Mouse (Mus musculus): ENCODE measurements around the gene Xpot. TPM values are rescaled to one million over a fixed set of nuclear protein-coding genes. Genes with fewer than 3 reads are reported as not detected.

Gene Xpot
- polyA plus RNA-seq, 1 experiment from 2014 or later: 43.7 TPM

DNA sequence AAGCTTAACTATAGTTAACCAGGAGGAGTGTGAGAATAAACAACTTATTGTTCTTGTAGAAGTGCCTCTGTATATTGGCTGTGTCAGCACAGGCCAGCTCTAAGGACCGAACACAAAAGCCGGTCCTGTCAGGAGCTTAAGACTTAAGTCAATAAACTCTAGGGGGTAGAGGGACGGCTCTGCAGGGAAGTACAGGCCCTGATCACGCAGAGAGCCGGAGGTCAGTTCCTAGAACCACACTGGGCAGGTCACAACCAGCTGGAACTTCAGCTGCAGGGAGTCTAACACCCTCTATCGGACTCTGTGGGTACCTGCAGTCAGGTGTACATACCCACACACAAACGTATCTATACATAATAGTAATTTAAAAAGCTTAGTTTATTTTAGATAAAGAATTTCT lies 10.2 kb downstream of the Xpot start:
- Histone ChIP-seq H3K4me3 (no peak overlapping the region), H3K9me3 (replicated peaks) (no peaks in the 10 kb centered on the region), H3K36me3 (peaks cover 86% of the 10 kb centered on the region), H3K27me3 (replicated peaks) (no peaks in the 10 kb centered on the region), H3K27ac (ENCODE audit: poor library complexity, severe bottlenecking) (no peak overlapping the region), H3K9ac (no peak overlapping the region), H3K4me1 (replicated peaks) (no peaks in the 10 kb centered on the region), H3K4me2 (no peak overlapping the region)
- 80% methylated on average over 7 of the region's 7 CpGs for WGBS
- ATAC-seq (ENCODE audit: insufficient number of reproducible peaks, low FRiP score): no peak

DNA sequence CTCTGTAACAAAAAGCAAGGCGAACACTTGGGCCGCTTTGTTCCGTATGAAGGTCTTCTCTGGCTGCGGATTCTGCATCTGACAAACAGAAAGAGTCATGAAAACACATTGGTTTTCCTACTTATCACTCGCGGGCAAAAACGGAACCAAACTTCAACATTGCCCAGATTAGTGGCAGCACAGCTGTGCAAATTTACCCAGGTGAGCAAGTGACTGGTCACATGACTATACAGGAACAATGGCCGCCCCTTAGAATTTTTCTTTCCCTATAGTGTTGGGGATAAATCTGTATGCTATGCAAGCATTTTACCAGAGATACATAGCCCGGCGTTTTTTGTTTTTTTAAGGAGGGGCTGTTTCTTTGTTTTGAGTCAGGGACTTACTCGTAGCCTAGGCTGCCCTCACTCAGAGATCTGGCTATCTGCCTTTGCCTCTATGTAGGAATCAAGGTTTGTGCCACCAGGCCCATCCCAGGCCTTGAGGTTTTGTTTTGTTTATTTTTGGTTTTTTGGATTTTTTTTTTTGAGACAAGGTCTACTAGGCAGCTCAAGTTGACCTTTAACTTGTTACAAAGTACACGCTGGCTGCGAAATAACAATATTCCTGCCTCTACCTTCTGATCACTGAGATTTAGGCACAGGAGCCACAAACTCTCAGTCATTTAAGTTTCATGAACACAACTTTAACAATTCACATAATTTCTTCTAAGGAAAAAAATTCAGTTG lies 10.8 kb downstream of the Xpot start:
- Histone ChIP-seq H3K27ac (ENCODE audit: poor library complexity, severe bottlenecking) (no peak overlapping the region), H3K4me1 (replicated peaks) (no peaks in the 10 kb centered on the region), H3K4me2 (no peak overlapping the region), H3K27me3 (replicated peaks) (no peaks in the 10 kb centered on the region), H3K4me3 (no peak overlapping the region), H3K9me3 (replicated peaks) (no peaks in the 10 kb centered on the region), H3K36me3 (peaks cover 86% of the 10 kb centered on the region), H3K9ac (no peak overlapping the region)
- WGBS: 91% methylated on average over 13 of the region's 13 CpGs
- no peak for ATAC-seq (ENCODE audit: insufficient number of reproducible peaks, low FRiP score)

DNA sequence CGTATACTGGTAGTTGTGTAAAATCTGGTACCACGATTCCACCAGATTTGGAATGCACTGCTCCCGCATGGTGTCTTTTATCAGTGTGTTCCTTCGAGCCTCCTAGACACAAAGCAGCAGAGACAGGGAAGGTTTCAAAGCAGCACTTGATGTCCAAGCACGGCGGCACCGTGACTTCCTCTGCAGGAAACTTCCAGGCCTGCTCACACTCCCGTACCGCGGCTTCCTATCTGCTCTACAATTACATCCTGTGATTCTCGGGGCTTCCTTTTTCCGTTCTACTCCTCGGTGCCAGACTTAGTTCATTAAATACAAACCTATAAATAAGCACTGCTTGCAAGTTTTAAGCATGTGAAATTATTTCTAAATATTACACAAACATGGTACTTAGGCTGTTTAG lies 12.6 kb downstream of the Xpot start:
- Histone ChIP-seq H3K27me3 (replicated peaks) (no peaks in the 10 kb centered on the region), H3K27ac (ENCODE audit: poor library complexity, severe bottlenecking) (0 out of 2 replicates have a peak overlapping the region, but pooled peaks have one; percentile 4), H3K9ac (no peak overlapping the region), H3K4me1 (replicated peaks) (no peaks in the 10 kb centered on the region), H3K9me3 (replicated peaks) (no peaks in the 10 kb centered on the region), H3K4me3 (no peak overlapping the region), H3K4me2 (no peak overlapping the region), H3K36me3 (peaks cover 88% of the 10 kb centered on the region)
- peak; percentile 69 for ATAC-seq (ENCODE audit: insufficient number of reproducible peaks, low FRiP score)
- WGBS: 64% methylated on average over 13 of the region's 13 CpGs

DNA sequence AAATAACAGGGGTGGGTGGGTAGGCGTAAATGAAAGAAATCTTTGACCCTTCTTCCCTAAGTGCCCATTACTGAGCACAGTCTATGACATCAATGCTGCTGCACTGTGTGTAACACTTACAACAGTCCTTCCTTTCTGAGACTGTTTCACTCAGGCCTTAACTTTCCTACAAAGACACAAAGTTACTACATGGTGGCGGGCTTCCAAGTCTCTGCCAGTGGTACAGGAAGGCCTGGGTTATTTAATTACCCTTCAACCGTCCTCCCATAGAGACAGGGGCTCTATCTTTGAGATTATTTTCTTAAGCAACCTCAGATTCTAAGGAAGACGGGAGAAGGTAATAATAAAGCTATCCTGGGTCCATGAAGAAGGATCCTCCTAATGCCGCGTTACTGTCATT lies 13.7 kb downstream of the Xpot start:
- WGBS: 81% methylated on average over 6 of the region's 6 CpGs
- peak; percentile 41; the same call in 1 of the 2 replicates for ATAC-seq (ENCODE audit: insufficient number of reproducible peaks, low FRiP score)
- Histone ChIP-seq H3K4me1 (replicated peaks) (no peaks in the 10 kb centered on the region), H3K27me3 (replicated peaks) (no peaks in the 10 kb centered on the region), H3K9me3 (replicated peaks) (no peaks in the 10 kb centered on the region), H3K4me2 (no peak overlapping the region), H3K27ac (ENCODE audit: poor library complexity, severe bottlenecking) (no peak overlapping the region), H3K4me3 (no peak overlapping the region), H3K9ac (no peak overlapping the region), H3K36me3 (peaks cover 88% of the 10 kb centered on the region)

DNA sequence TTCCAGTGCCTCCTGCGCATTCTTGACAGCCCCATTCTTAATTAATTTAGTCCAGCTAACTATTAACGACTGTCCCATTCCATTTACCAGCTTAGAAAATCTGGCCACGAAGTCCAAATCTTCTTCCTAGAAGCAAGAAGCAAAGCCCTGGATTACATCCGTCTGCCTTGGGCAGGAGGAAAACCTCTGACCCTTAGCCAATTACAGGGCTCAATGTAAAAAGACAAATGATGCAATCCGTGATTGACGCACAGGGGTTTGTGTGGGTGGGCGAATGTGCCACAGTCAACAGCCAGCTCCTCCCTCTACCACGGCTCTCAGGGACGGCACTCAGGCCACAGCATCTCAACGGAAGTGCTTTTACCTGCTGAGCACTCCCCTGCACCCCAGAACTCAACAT lies 14.5 kb downstream of the Xpot start:
- Histone ChIP-seq H3K27me3 (replicated peaks) (no peaks in the 10 kb centered on the region), H3K27ac (ENCODE audit: poor library complexity, severe bottlenecking) (no peak overlapping the region), H3K4me1 (replicated peaks) (no peaks in the 10 kb centered on the region), H3K9me3 (replicated peaks) (no peaks in the 10 kb centered on the region), H3K9ac (no peak overlapping the region), H3K36me3 (peaks cover 88% of the 10 kb centered on the region), H3K4me2 (no peak overlapping the region), H3K4me3 (no peak overlapping the region)
- ATAC-seq (ENCODE audit: insufficient number of reproducible peaks, low FRiP score): no peak
- 91% methylated on average over 10 of the region's 10 CpGs for WGBS

DNA sequence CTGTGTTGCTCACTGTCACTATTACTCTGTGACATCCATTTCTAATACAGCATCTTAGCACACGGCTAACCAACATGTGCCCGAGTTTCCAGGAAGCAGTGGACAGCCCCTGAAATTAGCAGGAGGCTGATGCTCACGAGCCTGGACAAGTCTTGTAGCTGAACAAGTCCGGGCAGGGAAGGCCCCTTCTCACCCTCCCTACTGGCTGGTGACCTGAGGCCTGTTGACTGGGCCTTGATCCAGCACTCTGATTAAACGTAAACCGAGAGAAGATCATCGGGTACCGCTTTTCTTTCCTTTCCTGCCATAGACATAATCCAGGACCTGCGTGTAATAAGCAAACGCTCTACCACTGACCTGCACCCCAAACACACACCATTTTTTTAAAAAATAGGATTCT lies 18.0 kb downstream of the Xpot start:
- no peak for ATAC-seq (ENCODE audit: insufficient number of reproducible peaks, low FRiP score)
- WGBS: 93% methylated on average over 10 of the region's 10 CpGs
- no peaks in the 10 kb centered on the region for H3K4me1 ChIP-seq (replicated peaks)
- no peak overlapping the region for H3K27ac ChIP-seq (ENCODE audit: poor library complexity, severe bottlenecking)
- no peaks in the 10 kb centered on the region for H3K9me3 ChIP-seq (replicated peaks)
- H3K36me3 ChIP-seq: peaks cover 93% of the 10 kb centered on the region
- no peak overlapping the region for H3K9ac ChIP-seq
- no peak overlapping the region for H3K4me2 ChIP-seq
- no peak overlapping the region for H3K4me3 ChIP-seq
- H3K27me3 ChIP-seq (replicated peaks): no peaks in the 10 kb centered on the region

DNA sequence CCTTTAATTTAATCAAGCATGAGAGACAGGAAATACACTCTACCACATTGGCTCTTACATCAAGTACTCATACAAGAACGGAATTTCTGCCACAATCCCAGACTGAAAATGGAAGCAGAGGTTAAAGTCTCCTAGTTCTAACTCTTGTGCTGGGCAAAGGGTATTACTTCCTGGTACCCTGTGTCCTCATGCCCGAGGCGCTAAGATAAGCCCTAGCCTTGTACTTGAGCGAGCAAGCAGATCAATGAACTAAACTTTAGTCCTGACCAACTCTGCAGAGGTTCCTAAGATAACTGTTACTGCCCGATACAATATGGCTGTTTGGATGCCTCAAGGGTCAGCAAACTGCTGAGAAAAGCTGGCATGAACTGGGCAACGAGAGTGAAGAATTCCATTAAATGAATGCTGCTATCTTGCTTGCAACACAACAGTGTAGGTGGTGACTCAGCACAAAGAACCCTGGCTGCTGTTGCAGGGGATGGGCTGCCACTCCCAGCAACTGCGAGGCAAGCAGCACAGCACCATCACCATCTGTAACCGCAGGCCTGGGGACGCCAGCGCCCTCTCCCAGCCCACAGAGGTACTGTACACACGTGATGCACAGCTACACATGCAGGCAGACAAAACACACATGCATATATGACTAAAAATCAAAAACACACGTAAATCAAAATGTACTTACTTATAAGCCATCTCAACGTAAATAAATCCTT lies 21.3 kb downstream of the Xpot start:
- H3K9me3 ChIP-seq (replicated peaks): no peaks in the 10 kb centered on the region
- H3K4me1 ChIP-seq (replicated peaks): no peaks in the 10 kb centered on the region
- no peaks in the 10 kb centered on the region for H3K27me3 ChIP-seq (replicated peaks)
- ATAC-seq (ENCODE audit: insufficient number of reproducible peaks, low FRiP score): no peak
- 89% methylated on average over 13 of the region's 13 CpGs for WGBS
- peaks cover 97% of the 10 kb centered on the region for H3K36me3 ChIP-seq
- no peak overlapping the region for H3K27ac ChIP-seq (ENCODE audit: poor library complexity, severe bottlenecking)
- H3K4me2 ChIP-seq: no peak overlapping the region
- no peak overlapping the region for H3K4me3 ChIP-seq
- H3K9ac ChIP-seq: no peak overlapping the region

DNA sequence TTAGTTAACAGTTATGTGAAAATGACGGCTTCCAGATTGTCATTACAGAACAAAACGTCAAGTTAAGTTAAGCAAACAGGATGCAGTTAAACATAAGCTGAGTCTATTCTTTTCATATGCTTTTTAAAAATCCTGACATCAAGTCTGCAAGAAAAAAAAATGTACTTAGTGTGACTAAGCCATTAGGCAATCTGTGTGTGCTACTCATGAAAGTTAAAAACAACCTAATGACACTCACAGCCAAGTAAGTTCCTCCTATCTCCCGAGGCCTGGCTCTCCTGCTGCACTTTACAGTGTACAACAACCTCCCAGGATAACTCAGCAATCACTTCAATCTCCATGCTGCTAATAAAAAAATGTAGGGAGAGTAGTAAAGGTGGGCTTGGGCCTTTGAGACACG lies 22.6 kb downstream of the Xpot start:
- no peak overlapping the region for H3K27ac ChIP-seq (ENCODE audit: poor library complexity, severe bottlenecking)
- no peaks in the 10 kb centered on the region for H3K9me3 ChIP-seq (replicated peaks)
- no peaks in the 10 kb centered on the region for H3K4me1 ChIP-seq (replicated peaks)
- no peak overlapping the region for H3K4me2 ChIP-seq
- 85% methylated on average over 4 of the region's 4 CpGs for WGBS
- H3K27me3 ChIP-seq (replicated peaks): no peaks in the 10 kb centered on the region
- H3K4me3 ChIP-seq: no peak overlapping the region
- H3K9ac ChIP-seq: no peak overlapping the region
- peaks cover 98% of the 10 kb centered on the region for H3K36me3 ChIP-seq
- no peak for ATAC-seq (ENCODE audit: insufficient number of reproducible peaks, low FRiP score)

DNA sequence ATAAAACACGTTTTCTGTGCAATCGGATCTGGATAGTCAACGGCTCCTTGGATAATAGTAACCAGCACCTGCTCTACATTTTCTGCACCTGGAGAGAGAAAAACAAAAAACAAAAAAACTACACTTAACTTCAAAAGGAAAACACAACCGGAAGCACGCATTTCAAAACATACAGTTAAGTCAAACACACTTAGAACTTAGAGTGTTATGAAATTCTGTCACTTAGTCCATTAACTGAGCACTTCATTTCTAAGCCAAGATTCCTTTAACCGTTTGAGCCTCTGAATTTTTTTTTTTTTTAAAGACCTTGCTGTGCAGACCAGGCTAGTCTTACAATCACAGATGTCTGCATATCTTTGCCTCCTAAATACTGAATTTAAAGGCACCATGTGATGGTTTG lies 24.9 kb downstream of the Xpot start:
- Histone ChIP-seq H3K4me1 (replicated peaks) (no peaks in the 10 kb centered on the region), H3K9ac (no peak overlapping the region), H3K9me3 (replicated peaks) (no peaks in the 10 kb centered on the region), H3K27me3 (replicated peaks) (no peaks in the 10 kb centered on the region), H3K4me3 (no peak overlapping the region), H3K27ac (ENCODE audit: poor library complexity, severe bottlenecking) (no peak overlapping the region), H3K4me2 (no peak overlapping the region), H3K36me3 (peaks cover 97% of the 10 kb centered on the region)
- 95% methylated on average over 6 of the region's 6 CpGs for WGBS
- no peak for ATAC-seq (ENCODE audit: insufficient number of reproducible peaks, low FRiP score)

DNA sequence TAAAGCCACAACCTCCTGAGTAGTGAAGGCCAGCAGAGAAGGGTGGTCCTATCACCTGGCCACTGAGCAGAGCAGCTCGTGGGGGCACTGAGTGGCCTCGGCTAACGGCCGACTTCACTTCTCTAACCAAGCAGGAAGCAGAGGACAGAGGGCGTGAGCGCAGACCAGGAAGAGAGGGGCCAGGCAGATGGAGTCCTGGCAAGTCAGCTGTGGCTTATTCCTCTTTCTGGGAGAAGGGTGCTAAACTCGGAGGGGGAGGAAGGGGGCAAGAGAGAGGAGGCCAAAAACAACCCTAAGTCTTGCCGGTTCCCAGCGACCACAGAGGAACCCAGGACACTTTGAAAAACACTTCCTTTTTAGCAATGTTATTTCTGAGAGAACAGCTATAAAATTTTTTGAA lies 29.6 kb downstream of the Xpot start:
- 83% methylated on average over 9 of the region's 9 CpGs for WGBS
- Histone ChIP-seq H3K36me3 (peaks cover 86% of the 10 kb centered on the region), H3K4me1 (replicated peaks) (no peaks in the 10 kb centered on the region), H3K27ac (ENCODE audit: poor library complexity, severe bottlenecking) (no peak overlapping the region), H3K4me3 (no peak overlapping the region), H3K9me3 (replicated peaks) (no peaks in the 10 kb centered on the region), H3K9ac (no peak overlapping the region), H3K27me3 (replicated peaks) (no peaks in the 10 kb centered on the region), H3K4me2 (no peak overlapping the region)
- no peak for ATAC-seq (ENCODE audit: insufficient number of reproducible peaks, low FRiP score)

DNA sequence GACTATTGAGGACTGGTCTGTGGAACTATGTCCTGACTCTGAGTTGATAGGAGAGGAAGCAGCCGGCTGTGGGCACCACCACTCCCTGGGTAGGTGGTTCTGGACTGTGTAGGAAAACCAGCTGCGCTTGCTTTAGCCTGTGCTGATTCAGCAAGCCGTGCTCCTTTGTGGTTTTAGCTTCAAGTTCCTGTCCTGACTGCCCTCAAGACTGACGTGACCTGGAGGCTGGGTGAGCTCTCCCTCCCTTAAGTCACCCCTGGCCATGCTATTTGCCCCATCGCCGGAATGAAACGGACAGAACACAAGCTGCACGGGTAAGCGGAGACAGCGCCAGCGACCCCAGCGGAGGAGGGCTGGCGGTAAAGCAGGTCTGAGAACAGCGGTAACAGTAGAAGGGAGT lies 35.0 kb downstream of the Xpot start:
- Histone ChIP-seq H3K27ac (ENCODE audit: poor library complexity, severe bottlenecking) (no peak overlapping the region), H3K9me3 (replicated peaks) (no peaks in the 10 kb centered on the region), H3K4me1 (replicated peaks) (no peaks in the 10 kb centered on the region), H3K9ac (no peak overlapping the region), H3K4me3 (no peak overlapping the region), H3K4me2 (no peak overlapping the region), H3K27me3 (replicated peaks) (no peaks in the 10 kb centered on the region), H3K36me3 (peaks cover 58% of the 10 kb centered on the region)
- ATAC-seq (ENCODE audit: insufficient number of reproducible peaks, low FRiP score): no peak
- WGBS: 83% methylated on average over 14 of the region's 14 CpGs
